Mouse (Mus musculus): Measurements from ENCODE around the gene Olfr711. TPM values are rescaled to one million over a fixed set of nuclear protein-coding genes. Genes with fewer than 3 reads are reported as not detected.

Olfr711 gene
- polyA plus RNA-seq, 1 experiment from 2014 or later = not detected

Other genes with a start within 250 kb of the Olfr711 start
- not detected in 2 replicates for gene Olfr697, start 233.0 kb downstream of the Olfr711 start, polyA plus RNA-seq (2015; fragmentation: Nextera tagmentation; extraction: Ambion mirVana)
- not detected in 2 replicates for gene Olfr698, start 220.1 kb downstream of the Olfr711 start, polyA plus RNA-seq (2015; fragmentation: Nextera tagmentation; extraction: Ambion mirVana)
- gene Olfr699, start 182.3 kb downstream of the Olfr711 start, polyA plus RNA-seq (2015; fragmentation: Nextera tagmentation; extraction: Ambion mirVana) = not detected in 2 replicates
- not detected in 2 replicates for gene Olfr700, start 166.6 kb downstream of the Olfr711 start, polyA plus RNA-seq (2015; fragmentation: Nextera tagmentation; extraction: Ambion mirVana)
- gene Olfr701, start 161.3 kb downstream of the Olfr711 start, polyA plus RNA-seq (2015; fragmentation: Nextera tagmentation; extraction: Ambion mirVana) = not detected in 2 replicates
- not detected in 2 replicates for gene Olfr702, start 141.6 kb downstream of the Olfr711 start, polyA plus RNA-seq (2015; fragmentation: Nextera tagmentation; extraction: Ambion mirVana)
- not detected in 2 replicates for gene Olfr703, start 132.1 kb downstream of the Olfr711 start, polyA plus RNA-seq (2015; fragmentation: Nextera tagmentation; extraction: Ambion mirVana)
- gene Olfr704, start 112.3 kb downstream of the Olfr711 start, polyA plus RNA-seq (2015; fragmentation: Nextera tagmentation; extraction: Ambion mirVana) = not detected in 2 replicates
- gene Olfr705, start 98.6 kb downstream of the Olfr711 start, polyA plus RNA-seq (2015; fragmentation: Nextera tagmentation; extraction: Ambion mirVana) = not detected in 2 replicates
- gene Olfr706, start 87.3 kb downstream of the Olfr711 start, polyA plus RNA-seq (2015; fragmentation: Nextera tagmentation; extraction: Ambion mirVana) = not detected in 2 replicates
- not detected in 2 replicates for gene Olfr707, start 74.2 kb downstream of the Olfr711 start, polyA plus RNA-seq (2015; fragmentation: Nextera tagmentation; extraction: Ambion mirVana)
- not detected in 2 replicates for gene Olfr1532-ps1, start 67.5 kb downstream of the Olfr711 start, polyA plus RNA-seq (2015; fragmentation: Nextera tagmentation; extraction: Ambion mirVana)
- not detected in 2 replicates for gene Olfr709-ps1, start 43.2 kb downstream of the Olfr711 start, polyA plus RNA-seq (2015; fragmentation: Nextera tagmentation; extraction: Ambion mirVana)
- gene Olfr710, start 27.1 kb downstream of the Olfr711 start, polyA plus RNA-seq (2015; fragmentation: Nextera tagmentation; extraction: Ambion mirVana) = not detected in 2 replicates
- not detected in 2 replicates for gene Olfr6, start 11.5 kb downstream of the Olfr711 start, polyA plus RNA-seq (2015; fragmentation: Nextera tagmentation; extraction: Ambion mirVana)
- gene Olfr2, start 30.6 kb upstream of the Olfr711 start, polyA plus RNA-seq (2015; fragmentation: Nextera tagmentation; extraction: Ambion mirVana) = not detected in 2 replicates
- not detected in 2 replicates for gene Olfr713, start 55.7 kb upstream of the Olfr711 start, polyA plus RNA-seq (2015; fragmentation: Nextera tagmentation; extraction: Ambion mirVana)
- gene Olfr714, start 95.5 kb upstream of the Olfr711 start, polyA plus RNA-seq (2015; fragmentation: Nextera tagmentation; extraction: Ambion mirVana) = not detected in 2 replicates
- not detected in 2 replicates for gene Olfr17, start 117.8 kb upstream of the Olfr711 start, polyA plus RNA-seq (2015; fragmentation: Nextera tagmentation; extraction: Ambion mirVana)
- gene Olfr715b, start 134.9 kb upstream of the Olfr711 start, polyA plus RNA-seq (2015; fragmentation: Nextera tagmentation; extraction: Ambion mirVana) = not detected in 2 replicates
- gene Olfr715, start 155.6 kb upstream of the Olfr711 start, polyA plus RNA-seq (2015; fragmentation: Nextera tagmentation; extraction: Ambion mirVana) = not detected in 2 replicates
- not detected in 2 replicates for gene Olfr716, start 162.9 kb upstream of the Olfr711 start, polyA plus RNA-seq (2015; fragmentation: Nextera tagmentation; extraction: Ambion mirVana)
- gene Nlrp14, start 191.5 kb upstream of the Olfr711 start, polyA plus RNA-seq (2015; fragmentation: Nextera tagmentation; extraction: Ambion mirVana) = not detected in 2 replicates
- gene Rbmxl2, start 234.0 kb upstream of the Olfr711 start, polyA plus RNA-seq (2015; fragmentation: Nextera tagmentation; extraction: Ambion mirVana) = not detected in 2 replicates